8 mouse cellular contexts compared by ENCODE assay signal in genomic region chr1:11414560-11414959, GRCm38 (mm10). TPM values are rescaled to one million over a fixed set of nuclear protein-coding genes. Genes with fewer than 3 reads are reported as not detected.
A peak's percentile ranks its signal among the peaks of the same experiment; 100 is the strongest.
DNase-seq lines count a peak whose midpoint lies in the region; ATAC-seq and TF ChIP-seq lines count a peak whose summit lies in the region.

No protein-coding gene starts in this region.

- peak overlapping the region; percentile 41 for H3K4me3 ChIP-seq in heart, embryonic 11.5 days (ENCODE audit: low read depth, low read length)
- H3K4me3 ChIP-seq in hindbrain, postnatal 0 days (ENCODE audit: low read length): peak overlapping the region; percentile 57
- peak overlapping the region; percentile 48 for H3K4me3 ChIP-seq in midbrain, embryonic 16.5 days (ENCODE audit: low read depth, low read length)

- WGBS in heart, embryonic 11.5 days (ENCODE audit: insufficient replicate concordance): 4% methylated on average over 9 of the region's 9 CpGs
- 3% methylated on average over 9 of the region's 9 CpGs for WGBS in hindbrain, postnatal 0 days
- WGBS in midbrain, embryonic 16.5 days: 3% methylated on average over 9 of the region's 9 CpGs

- no peak overlapping the region for H3K27ac ChIP-seq in heart, embryonic 11.5 days (ENCODE audit: low read depth, low read length)
- H3K27ac ChIP-seq in hindbrain, postnatal 0 days: peak overlapping the region; percentile 28; the same call in 1 of the 2 replicates
- H3K27ac ChIP-seq in midbrain, embryonic 16.5 days (ENCODE audit: low read length): peak overlapping the region; percentile 70

- H3K4me1 ChIP-seq in heart, embryonic 11.5 days (ENCODE audit: control insufficient read depth, insufficient read depth, low read length): no peaks in the 10 kb centered on the region
- H3K4me1 ChIP-seq in hindbrain, postnatal 0 days (ENCODE audit: insufficient read depth, low read length): no peaks in the 10 kb centered on the region
- H3K4me1 ChIP-seq in midbrain, embryonic 16.5 days (ENCODE audit: control insufficient read depth, insufficient read depth, low read length): peaks cover 11% of the 10 kb centered on the region; the same call in 1 of the 2 replicates

- no peak for TF ChIP-seq CTCF in hindbrain, postnatal 0 days (IDR thresholded peaks at IDR 0.05; ENCODE audit: low read depth)

- H3K27me3 ChIP-seq in heart, embryonic 11.5 days (ENCODE audit: control insufficient read depth, insufficient read depth, low read length): peaks cover 19% of the 10 kb centered on the region
- H3K27me3 ChIP-seq in hindbrain, postnatal 0 days (ENCODE audit: insufficient read depth, low read length): no peaks in the 10 kb centered on the region
- 0 out of 2 replicates have a peak, but pooled peaks cover 4% of the 10 kb centered on the region for H3K27me3 ChIP-seq in midbrain, embryonic 16.5 days (ENCODE audit: control insufficient read depth, insufficient read depth, low read depth, low read length)

- H3K36me3 ChIP-seq in heart, embryonic 11.5 days (ENCODE audit: control insufficient read depth, insufficient read depth, low read length): no peaks in the 10 kb centered on the region
- H3K36me3 ChIP-seq in hindbrain, postnatal 0 days (ENCODE audit: insufficient read depth, low read length): no peaks in the 10 kb centered on the region
- H3K36me3 ChIP-seq in midbrain, embryonic 16.5 days (ENCODE audit: control insufficient read depth, insufficient read depth, low read length): no peaks in the 10 kb centered on the region

- no peak overlapping the region for H3K9ac ChIP-seq in heart, embryonic 11.5 days (ENCODE audit: low read depth, low read length)
- peak overlapping the region; percentile 35 for H3K9ac ChIP-seq in hindbrain, postnatal 0 days (replicated peaks; ENCODE audit: low read length)
- peak overlapping the region; percentile 64 for H3K9ac ChIP-seq in midbrain, embryonic 16.5 days (ENCODE audit: low read depth, low read length)

- intact Hi-C loops in heart, postnatal 10 days (cut with DNase I): loop anchor here (1.0 kb wide), 1 partner anchor 180 kb away; no protein-coding TSS in a partner anchor

- DNase-seq in heart, postnatal 10 days: no peak
- DNase-seq in right cerebral cortex, postnatal 10 days (ENCODE audit: low spot score in 2 of 2): peak; percentile 40 to 56
- no peak for DNase-seq in right cerebral cortex, postnatal 25 days
- DNase-seq in hindbrain, postnatal 0 days (ENCODE audit: low spot score): peak; percentile 37
- no peak for DNase-seq in spleen, postnatal 14 days (ENCODE audit: low spot score in 2 of 2)
- no peak for DNase-seq in embryo, embryonic 10.5 days (ENCODE audit: low spot score)

- H3K9me3 ChIP-seq in heart, embryonic 11.5 days (replicated peaks; ENCODE audit: control insufficient read depth, low read length): no peaks in the 10 kb centered on the region
- H3K9me3 ChIP-seq in hindbrain, postnatal 0 days (ENCODE audit: low read length): no peaks in the 10 kb centered on the region
- H3K9me3 ChIP-seq in midbrain, embryonic 16.5 days (replicated peaks; ENCODE audit: control insufficient read depth, low read length, poor library complexity, severe bottlenecking): no peaks in the 10 kb centered on the region

- peak overlapping the region; percentile 90 for H3K4me2 ChIP-seq in heart, embryonic 11.5 days
- peak overlapping the region; percentile 60 for H3K4me2 ChIP-seq in hindbrain, postnatal 0 days (ENCODE audit: low read depth, low read length)
- H3K4me2 ChIP-seq in midbrain, embryonic 16.5 days (ENCODE audit: low read length): peak overlapping the region; percentile 61

- ATAC-seq in heart, embryonic 11.5 days (replicated peaks; ENCODE audit: insufficient number of reproducible peaks, low FRiP score, low TSS enrichment): no peak
- peak; percentile 45 for ATAC-seq in hindbrain, postnatal 0 days
- ATAC-seq in midbrain, embryonic 16.5 days: no peak

RNA-seq across cellular contexts. Expression of gene A830018L16Rik, which starts 0.7 kb away (rescaled TPM):
- 0.14 and 0.73 TPM in 2 replicates for polyA plus RNA-seq in heart, embryonic 11.5 days (2014; fragmentation: Nextera tagmentation; extraction: Ambion mirVana)
- total RNA-seq in heart, postnatal 10 days (2021): under 1 TPM; 0.07 to 0.43 TPM
- total RNA-seq in hindbrain, postnatal 0 days (2014; rRNA removed): 18.3 and 24.8 TPM in 2 replicates
- polyA plus RNA-seq in hindbrain, postnatal 0 days (2015; fragmentation: Nextera tagmentation; extraction: Ambion mirVana): 9.8 and 10.7 TPM in 2 replicates
- 15.1 and 16.6 TPM in 2 replicates for polyA plus RNA-seq in midbrain, embryonic 16.5 days (2015; fragmentation: Nextera tagmentation; extraction: Ambion mirVana)

Comparison
In these comparisons a context has a peak if more than half of its experiments do, and no peak if none do; other contexts are left out.
1. DNase-seq: peak in right cerebral cortex, postnatal 10 days (2 of 2) and hindbrain, postnatal 0 days (single experiment); none in heart, postnatal 10 days (0 of 2), right cerebral cortex, postnatal 25 days (single experiment), spleen, postnatal 14 days (0 of 2) and embryo, embryonic 10.5 days (single experiment).
2. Peak in every context shown above with its lines, with median percentiles within 50 percentile points of each other: H3K4me2 ChIP-seq and H3K4me3 ChIP-seq.